Mouse (Mus musculus): ENCODE measurements around the gene Scn4a.

The Scn4a gene

DNA sequence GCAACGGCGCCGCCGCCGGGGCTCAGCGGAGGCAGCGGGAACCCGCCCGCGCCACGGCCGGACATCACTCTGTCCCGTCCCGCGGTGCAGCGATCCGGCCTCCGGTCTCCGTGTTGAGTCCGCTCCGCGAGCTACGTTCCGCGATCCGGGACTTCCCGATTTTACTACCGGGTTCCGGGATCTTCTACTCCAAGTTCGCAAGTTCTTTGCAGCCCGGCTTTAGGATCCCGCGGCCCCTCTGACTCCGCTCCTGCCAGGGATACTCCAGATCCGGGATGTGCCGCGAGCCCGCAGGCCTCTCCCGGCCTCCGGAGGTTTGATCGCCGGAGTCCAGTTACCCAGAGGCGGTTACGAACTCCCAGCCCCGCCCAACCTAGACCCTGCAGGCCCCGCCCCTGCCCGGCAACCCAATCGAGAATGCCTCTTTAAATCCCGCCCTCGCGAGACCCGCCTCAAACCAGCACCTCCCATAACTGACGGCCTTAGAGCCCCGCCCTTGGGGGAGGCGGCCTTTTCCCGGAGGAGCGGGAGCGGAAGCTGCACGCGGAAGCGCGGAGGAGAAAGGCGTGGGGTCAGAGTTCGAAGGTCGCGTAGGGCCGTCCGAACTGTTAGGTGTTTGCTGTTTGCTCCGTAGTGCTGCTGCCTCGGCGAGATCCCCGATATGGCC, 80.3 kb downstream of the Scn4a start, which contains the start of gene Smarcd2:
TSS of gene Smarcd2 (minus strand) at position 329 of the 667 bp plus-strand sequence.
- peak; percentile 98 to 99 for DNase-seq (ENCODE audit: low spot score in 2 of 2)

DNA sequence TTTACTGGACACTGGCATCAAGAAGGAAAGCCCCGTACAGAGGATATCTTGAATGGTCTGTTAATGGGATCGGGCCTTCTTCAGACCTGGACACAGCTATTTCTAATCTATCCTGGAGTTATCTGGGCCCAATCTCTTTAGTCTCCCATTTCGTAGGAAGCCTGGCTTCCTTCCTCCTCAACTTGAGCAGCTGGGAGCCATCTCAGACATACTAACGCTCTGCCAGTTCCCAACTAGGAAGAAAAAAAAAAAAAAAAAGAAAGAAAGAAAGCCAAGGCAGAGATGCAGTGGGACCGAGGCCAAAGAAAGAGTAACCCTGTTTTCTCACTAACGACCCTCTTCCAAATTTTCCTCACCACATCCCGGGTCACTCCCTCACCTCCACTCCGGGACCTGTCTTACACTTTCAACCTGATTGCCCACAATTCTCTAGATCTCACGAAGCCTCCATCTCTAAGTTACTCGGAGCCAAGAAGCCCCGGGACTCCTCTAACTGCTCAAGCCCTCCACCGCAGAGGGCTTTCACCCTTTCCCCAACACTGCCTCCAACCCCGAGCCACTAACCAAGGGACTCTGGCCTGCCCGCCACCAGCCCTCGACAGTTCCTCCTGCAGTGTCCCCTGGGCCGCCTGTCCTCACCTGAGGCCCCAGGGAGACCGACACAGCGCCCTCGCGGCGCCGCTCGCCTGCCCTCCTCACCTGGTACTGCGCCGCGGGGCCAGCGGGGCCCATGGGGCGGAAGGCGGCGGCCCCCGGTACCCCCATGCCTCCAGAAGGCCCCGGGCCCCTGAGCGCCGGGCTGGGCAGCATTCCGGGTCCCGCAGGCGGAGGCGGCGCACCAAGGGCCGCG, 81.1 kb downstream of the Scn4a start:
- DNase-seq (ENCODE audit: low spot score in 2 of 2): peak in 1 of 2 experiments; percentile 38

DNA sequence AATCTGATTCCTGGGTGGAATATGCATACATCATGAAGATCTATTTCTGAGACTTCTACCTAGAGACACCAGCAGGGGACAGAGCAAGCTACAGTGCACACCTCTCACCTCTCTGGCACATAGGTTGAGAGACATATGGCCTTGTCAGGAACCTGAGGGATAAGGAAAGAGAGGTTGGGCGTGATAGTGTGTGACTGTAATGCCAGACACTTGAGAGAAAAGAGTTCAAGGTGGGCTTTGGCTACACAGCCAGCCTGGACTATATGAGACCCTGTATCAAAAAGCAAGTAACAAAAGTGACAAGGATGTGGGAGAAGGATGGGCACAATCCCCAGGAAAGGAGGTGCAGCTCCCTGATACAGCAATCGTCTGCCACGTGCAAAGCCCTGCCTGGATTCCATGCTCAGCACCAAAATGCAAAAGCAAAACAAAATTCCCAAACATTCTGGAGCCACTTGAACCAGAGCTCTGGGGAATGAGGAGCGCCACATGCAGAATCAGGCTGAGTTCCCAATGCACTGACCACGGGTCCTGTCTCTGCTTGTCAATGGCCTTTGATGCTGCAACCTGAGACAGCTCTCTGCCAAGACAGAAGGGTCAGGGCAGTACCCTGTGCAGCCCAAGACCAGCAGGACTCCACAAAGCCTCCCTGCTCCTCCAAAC, 81.8 kb downstream of the Scn4a start:
- DNase-seq (ENCODE audit: low spot score in 2 of 2): no peak

DNA sequence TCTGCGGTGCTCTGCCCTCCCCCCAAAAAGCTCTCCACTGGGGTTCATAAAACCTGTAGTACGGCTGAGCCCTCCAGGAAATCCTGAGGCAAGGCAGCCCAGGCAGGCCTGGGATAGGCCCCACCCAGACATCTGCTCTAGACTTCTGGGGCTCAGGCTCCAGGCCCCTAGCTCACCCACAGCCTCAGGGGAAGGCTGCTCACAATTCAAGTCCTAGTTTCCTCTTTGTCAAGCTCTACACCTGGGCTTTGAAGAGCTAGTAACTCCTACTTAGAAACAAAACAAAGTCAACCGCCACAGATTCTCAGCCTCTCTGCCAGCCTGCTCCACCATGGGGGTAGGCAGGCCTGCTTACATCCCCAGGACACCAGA, 84.0 kb downstream of the Scn4a start:
- DNase-seq (ENCODE audit: low spot score in 2 of 2): no peak

Measured in frontal cortex, postnatal 36 days (tissue).